Mouse (Mus musculus) hematopoietic stem cell, adult 5-6 weeks (primary cell): ENCODE results near the gene Npas4. TPM values are rescaled to one million over a fixed set of nuclear protein-coding genes. Genes with fewer than 3 reads are reported as not detected.
"Not testable (repeated sequence)": the region's sequence is repeated elsewhere in the genome, so short reads cannot be mapped to it uniquely, and the experiment has no call there.

ENCODE experiments used
- ATAC-seq, 2 experiments: fragments of 125-278 bp in 1 of 2; replicated peaks in 1 of 2; 2 replicates each; pipeline ENCODE4 v1.8.0; 2016 to 2017; ENCODE audit warnings: inconsistent platforms in 2 of 2, mild to moderate bottlenecking in 2 of 2, moderate number of reproducible peaks in 2 of 2, low read depth in 1 of 2, moderate TSS enrichment in 1 of 2; ENCODE audit not compliant: low FRiP score in 2 of 2, poor library complexity in 2 of 2, severe bottlenecking in 2 of 2, insufficient read depth in 1 of 2, low TSS enrichment in 1 of 2
- total RNA-seq: library from RNA; stranded (forward); fragments of 172-1452, 232-1000 nt; gene quantifications from 2 replicates; pipeline ENCODE4 v1.2.3, GENCODE M21; 2017

Gene Npas4
- not detected in 2 replicates for total RNA-seq

- no peak for ATAC-seq
Observed at GRCm38 (mm10) chr19:4990256-4990625, at the start of gene Npas4. TSS of gene Npas4 (minus strand) at chr19:4990316.

GRCm38 (mm10) chr19:5039301-5040114, 49.4 kb upstream of the Npas4 start:
- ATAC-seq, result no peak

- ATAC-seq, result peak; percentile 79 to 89
Observed at GRCm38 (mm10) chr19:5038709-5039156, 48.6 kb upstream of the Npas4 start, which contains the start of the genes B4gat1 and AC124502.3. TSS of gene B4gat1 (plus strand) at chr19:5038826. TSS of gene AC124502.3 (plus strand) at chr19:5038891.

GRCm38 (mm10) chr19:5037678-5038571, 47.8 kb upstream of the Npas4 start:
- no peak for ATAC-seq

GRCm38 (mm10) chr19:5036577-5036976, 46.5 kb upstream of the Npas4 start:
- no peak for ATAC-seq

- no peak for ATAC-seq
Observed at GRCm38 (mm10) chr19:5032686-5033085, 42.6 kb upstream of the Npas4 start.

GRCm38 (mm10) chr19:5026111-5026510, 36.0 kb upstream of the Npas4 start:
- ATAC-seq, result no peak

- ATAC-seq, result peak; percentile 94 to 98
Observed at GRCm38 (mm10) chr19:5023621-5024479, 33.7 kb upstream of the Npas4 start, which contains the start of gene Slc29a2. TSS of gene Slc29a2 (plus strand) at chr19:5023860.

GRCm38 (mm10) chr19:5021416-5021815, 31.3 kb upstream of the Npas4 start:
- no peak for ATAC-seq

- ATAC-seq, result no peak
Observed at GRCm38 (mm10) chr19:5018191-5018590, 28.1 kb upstream of the Npas4 start.

GRCm38 (mm10) chr19:5017611-5018010, 27.5 kb upstream of the Npas4 start:
- ATAC-seq, result no peak

GRCm38 (mm10) chr19:5016782-5017181, 26.7 kb upstream of the Npas4 start:
- ATAC-seq, result peak; percentile 68 to 76

- no peak for ATAC-seq
Observed at GRCm38 (mm10) chr19:5016221-5016742, 26.2 kb upstream of the Npas4 start.

- 0 out of 4 replicates have a peak, but pooled peaks of 1 of the 2 experiments have one; percentile 49 for ATAC-seq
Observed at GRCm38 (mm10) chr19:5014961-5015398, 24.9 kb upstream of the Npas4 start.

GRCm38 (mm10) chr19:5013138-5013537, 23.0 kb upstream of the Npas4 start:
- ATAC-seq, result no peak

- ATAC-seq, result no peak
Observed at GRCm38 (mm10) chr19:5004925-5005324, 14.8 kb upstream of the Npas4 start.

GRCm38 (mm10) chr19:5003644-5004043, 13.5 kb upstream of the Npas4 start:
- not testable (repeated sequence) for ATAC-seq
